Mouse (Mus musculus) hindbrain, postnatal 0 days (tissue): Measurements from ENCODE around the gene Bicc1. TPM values are rescaled to one million over a fixed set of nuclear protein-coding genes. Genes with fewer than 3 reads are reported as not detected.

Experiments
- ATAC-seq: fragments of 200-750 bp; cut with Nextera tagmentation; 2 replicates; pipeline ENCODE4 v1.8.0; 2017; ENCODE audit warnings: mild to moderate bottlenecking, moderate TSS enrichment, moderate library complexity
- DNase-seq: peaks from one replicate; pipeline ENCODE4 v3.0.0-alpha.2; 2015; ENCODE audit warnings: low spot score
- H3K27ac ChIP-seq: fragments of 300-500 bp; sonication (generic); 2 replicates; pipeline ENCODE4 v1.5.1; 2014; ENCODE audit warnings: mild to moderate bottlenecking
- H3K27me3 ChIP-seq: fragments of 300-500 bp; sonication (generic); 2 replicates; pipeline ENCODE4 v1.6.1; 2014; ENCODE audit warnings: low read length, mixed read lengths; ENCODE audit not compliant: insufficient read depth
- H3K36me3 ChIP-seq: fragments of 300-500 bp; sonication (generic); 2 replicates; pipeline ENCODE4 v1.6.1; 2014; ENCODE audit warnings: low read length, mixed read lengths; ENCODE audit not compliant: insufficient read depth
- H3K4me1 ChIP-seq: fragments of 300-500 bp; sonication (generic); 2 replicates; pipeline ENCODE4 v1.6.1; 2014; ENCODE audit warnings: antibody characterized with exemption, low read length, mixed read lengths; ENCODE audit not compliant: insufficient read depth
- H3K4me2 ChIP-seq: fragments of 300-500 bp; sonication (generic); 2 replicates; pipeline ENCODE4 v1.6.1; 2014; ENCODE audit warnings: low read depth, mild to moderate bottlenecking, low read length, moderate library complexity, mixed read lengths
- H3K4me3 ChIP-seq: fragments of 300-500 bp; sonication (generic); 2 replicates; pipeline ENCODE4 v1.5.1; 2014; ENCODE audit warnings: low read length
- H3K9ac ChIP-seq: fragments of 300-500 bp; sonication (generic); replicated peaks from 2 replicates; pipeline ENCODE4 v1.6.1; 2014; ENCODE audit warnings: mild to moderate bottlenecking, low read length, moderate library complexity, mixed read lengths
- H3K9me3 ChIP-seq: fragments of 300-500 bp; sonication (generic); 2 replicates; pipeline ENCODE4 v1.6.1; 2016; ENCODE audit warnings: low read length, mixed read lengths
- CTCF ChIP-seq: IDR thresholded peaks from 2 replicates; pipeline ENCODE4 v1.5.1; 2016; ENCODE audit warnings: antibody characterized with exemption, control low read depth, low read depth
- WGBS: fragments of 180-500 bp; shearing (Covaris S2); extraction: QIAGEN DNeasy Blood & Tissue Kit; methylation state at CpG from one replicate; pipeline ENCODE4 v1.1.7; 2014; 5-methylcytosine and 5-hydroxymethylcytosine counted together
- polyA plus RNA-seq: library from polyadenylated mRNA; unstranded; fragments of >200 nt; fragmentation: Nextera tagmentation; extraction: Ambion mirVana; gene quantifications from 2 replicates; pipeline ENCODE4 v1.2.1, GENCODE M21; 2015
- total RNA-seq: library from RNA; depleted of rRNA; stranded (reverse); fragments of >200 nt; gene quantifications from 2 replicates; pipeline ENCODE4 v1.2.3, GENCODE M21; 2014

Bicc1 gene
- total and polyA plus RNA-seq, 2 experiments from 2014 or later = 5.1 to 6.5 TPM

GRCm38 (mm10) chr10:71064576-71064975, 94.9 kb downstream of the Bicc1 start:
- H3K36me3 ChIP-seq = no peaks in the 10 kb centered on the region
- no peak overlapping the region for H3K4me2 ChIP-seq
- ATAC-seq = no peak
- H3K27ac ChIP-seq = no peak overlapping the region
- TF ChIP-seq CTCF = no peak
- H3K27me3 ChIP-seq = no peaks in the 10 kb centered on the region
- WGBS = 96% methylated on average over 6 of the region's 6 CpGs
- DNase-seq = no peak
- H3K4me3 ChIP-seq = no peak overlapping the region
- H3K4me1 ChIP-seq = no peaks in the 10 kb centered on the region
- H3K9ac ChIP-seq = no peak overlapping the region
- no peaks in the 10 kb centered on the region for H3K9me3 ChIP-seq

DNA sequence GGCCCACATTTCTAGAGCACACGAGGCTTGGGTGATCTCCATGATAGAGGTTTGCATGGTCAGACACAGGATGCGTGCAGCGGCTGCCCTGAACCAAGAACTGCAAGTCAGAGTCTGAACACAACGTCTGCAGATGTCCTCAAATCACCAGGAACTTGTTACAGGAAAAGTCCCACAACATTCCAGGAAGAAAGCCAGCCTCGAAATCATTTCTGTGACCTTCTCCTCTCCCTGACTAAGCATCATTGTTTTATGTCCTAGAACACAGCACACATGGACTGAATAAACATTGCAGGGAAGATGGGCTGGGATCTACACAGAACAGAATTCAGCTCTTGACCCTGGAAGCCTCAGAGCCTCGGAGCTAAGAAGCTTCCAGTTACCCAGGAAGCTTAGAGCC, 97.3 kb downstream of the Bicc1 start:
- DNase-seq (no peak), ATAC-seq (no peak)
- H3K4me2 ChIP-seq = no peak overlapping the region
- no peak for TF ChIP-seq CTCF
- H3K36me3 ChIP-seq = no peaks in the 10 kb centered on the region
- H3K27ac ChIP-seq = no peak overlapping the region
- 83% methylated on average over 6 of the region's 6 CpGs for WGBS
- H3K9me3 ChIP-seq = no peaks in the 10 kb centered on the region
- H3K27me3 ChIP-seq = no peaks in the 10 kb centered on the region
- no peak overlapping the region for H3K4me3 ChIP-seq
- H3K9ac ChIP-seq = no peak overlapping the region
- 0 out of 2 replicates have a peak, but pooled peaks cover 5% of the 10 kb centered on the region for H3K4me1 ChIP-seq

DNA sequence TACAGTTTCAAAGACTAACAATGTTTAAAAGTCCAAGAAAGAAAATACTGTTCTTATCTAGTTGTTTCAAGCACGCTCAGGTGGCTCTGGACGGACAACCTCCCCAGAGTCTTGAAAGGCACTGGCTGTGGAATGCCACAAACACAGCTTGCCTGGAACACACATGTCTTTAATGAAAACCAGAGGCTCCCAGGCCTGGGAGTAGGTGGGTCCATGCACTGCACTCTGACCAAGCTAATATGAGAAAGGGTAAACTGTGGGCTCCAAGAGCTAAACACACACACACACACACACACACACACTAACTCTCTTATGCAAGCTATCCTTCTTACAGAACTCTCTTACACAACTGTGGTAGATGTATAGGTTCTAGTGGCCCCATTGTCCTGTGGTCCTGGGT, 99.2 kb downstream of the Bicc1 start:
- no peaks in the 10 kb centered on the region for H3K27me3 ChIP-seq
- WGBS = 82% methylated on average over 2 of the region's 2 CpGs
- no peak overlapping the region for H3K4me2 ChIP-seq
- H3K36me3 ChIP-seq = no peaks in the 10 kb centered on the region
- 0 out of 2 replicates have a peak, but pooled peaks cover 5% of the 10 kb centered on the region for H3K4me1 ChIP-seq
- no peak overlapping the region for H3K27ac ChIP-seq
- DNase-seq = no peak
- TF ChIP-seq CTCF = no peak
- H3K9me3 ChIP-seq = no peaks in the 10 kb centered on the region
- H3K4me3 ChIP-seq = no peak overlapping the region
- ATAC-seq = no peak
- H3K9ac ChIP-seq = no peak overlapping the region

- Histone ChIP-seq H3K27me3 (no peaks in the 10 kb centered on the region), H3K27ac (peak overlapping the region; percentile 56; the same call in 1 of the 2 replicates), H3K4me1 (0 out of 2 replicates have a peak, but pooled peaks cover 5% of the 10 kb centered on the region), H3K9ac (no peak overlapping the region), H3K4me2 (peak overlapping the region; percentile 19; the same call in 1 of the 2 replicates), H3K36me3 (no peaks in the 10 kb centered on the region), H3K4me3 (no peak overlapping the region), H3K9me3 (no peaks in the 10 kb centered on the region)
- peak; percentile 71 for DNase-seq
- no peak for TF ChIP-seq CTCF
- WGBS = 21% methylated on average over 14 of the region's 14 CpGs
- ATAC-seq = peak; percentile 43
Observed at GRCm38 (mm10) chr10:71058616-71059247, 100.8 kb downstream of the Bicc1 start.

GRCm38 (mm10) chr10:71058070-71058469, 101.4 kb downstream of the Bicc1 start:
- ATAC-seq (0 out of 2 replicates have a peak, but pooled peaks have one; percentile 15), DNase-seq (no peak)
- H3K9me3 ChIP-seq = no peaks in the 10 kb centered on the region
- no peak overlapping the region for H3K27ac ChIP-seq
- H3K4me1 ChIP-seq = 0 out of 2 replicates have a peak, but pooled peaks cover 5% of the 10 kb centered on the region
- no peak overlapping the region for H3K9ac ChIP-seq
- H3K36me3 ChIP-seq = no peaks in the 10 kb centered on the region
- 71% methylated on average over 5 of the region's 5 CpGs for WGBS
- no peak overlapping the region for H3K4me2 ChIP-seq
- H3K4me3 ChIP-seq = no peak overlapping the region
- H3K27me3 ChIP-seq = no peaks in the 10 kb centered on the region
- TF ChIP-seq CTCF = no peak

- 57% methylated on average over 9 of the region's 9 CpGs for WGBS
- no peak overlapping the region for H3K27ac ChIP-seq
Observed at GRCm38 (mm10) chr10:71052748-71053147, 106.8 kb downstream of the Bicc1 start.

GRCm38 (mm10) chr10:71052208-71052607, 107.3 kb downstream of the Bicc1 start:
- Histone ChIP-seq H3K9ac (no peak overlapping the region), H3K36me3 (no peaks in the 10 kb centered on the region), H3K4me2 (no peak overlapping the region), H3K27ac (no peak overlapping the region), H3K4me1 (no peaks in the 10 kb centered on the region), H3K4me3 (no peak overlapping the region), H3K9me3 (no peaks in the 10 kb centered on the region), H3K27me3 (no peaks in the 10 kb centered on the region)
- 52% methylated on average over 7 of the region's 7 CpGs for WGBS
- DNase-seq (no peak), ATAC-seq (no peak)
- no peak for TF ChIP-seq CTCF

More at GRCm38 (mm10) chr10:71052748-71053147, 106.8 kb downstream of the Bicc1 start:
- H3K9me3 ChIP-seq = no peaks in the 10 kb centered on the region
- no peak for TF ChIP-seq CTCF
- H3K4me3 ChIP-seq = no peak overlapping the region
- DNase-seq (no peak), ATAC-seq (no peak)
- no peak overlapping the region for H3K9ac ChIP-seq
- H3K4me2 ChIP-seq = no peak overlapping the region
- no peaks in the 10 kb centered on the region for H3K36me3 ChIP-seq
- H3K4me1 ChIP-seq = no peaks in the 10 kb centered on the region
- no peaks in the 10 kb centered on the region for H3K27me3 ChIP-seq
